Mouse (Mus musculus): ENCODE data around the gene Olfr1263. TPM values are rescaled to one million over a fixed set of nuclear protein-coding genes. Genes with fewer than 3 reads are reported as not detected.

Gene Olfr1263
- not detected for total RNA-seq (2023)

DNA sequence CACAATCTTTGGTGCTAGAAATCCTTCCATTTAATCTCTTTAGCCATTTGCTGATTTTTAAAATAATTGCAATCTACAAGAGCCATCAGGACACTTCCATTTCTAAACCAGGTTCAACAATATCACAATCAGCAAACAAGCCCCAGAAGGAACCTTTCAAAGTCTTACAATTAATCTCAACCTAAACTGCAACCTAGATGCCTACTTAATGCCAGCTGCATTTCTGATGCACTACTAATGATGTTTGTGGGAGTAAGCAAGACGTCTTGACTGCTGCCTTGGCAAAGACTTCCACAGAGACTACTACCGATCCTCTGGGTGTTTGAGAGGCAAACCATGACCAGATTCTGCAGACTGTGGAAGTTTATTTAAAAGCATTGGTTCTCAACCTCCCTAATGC, at the start of gene Olfr1263:
Gene Olfr1263, plus strand, starts transcription at position 301 of the 400 bp plus-strand sequence.

DNA sequence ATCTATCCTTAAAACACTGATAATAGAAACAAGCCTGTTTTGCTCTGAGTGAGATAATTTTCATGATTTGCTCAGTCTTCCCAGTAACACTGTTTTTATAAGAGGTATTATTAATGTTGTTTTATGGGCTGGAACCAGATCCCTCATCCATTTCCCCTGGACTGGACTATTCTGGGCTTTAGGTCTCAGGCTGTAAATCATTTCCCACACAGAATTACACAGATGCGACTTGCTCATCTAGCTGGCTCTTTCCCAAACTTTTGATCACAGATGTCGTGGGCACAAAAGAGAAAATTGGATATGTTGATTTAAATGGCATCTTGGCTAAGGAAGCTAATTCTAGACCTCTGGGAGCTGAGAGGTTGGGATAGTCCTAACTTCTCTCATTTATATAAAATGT, 37.7 kb upstream of the Olfr1263 start, which contains the start of gene Olfr1260:
Gene Olfr1260, plus strand, starts transcription at position 157 of the 400 bp plus-strand sequence.

DNA sequence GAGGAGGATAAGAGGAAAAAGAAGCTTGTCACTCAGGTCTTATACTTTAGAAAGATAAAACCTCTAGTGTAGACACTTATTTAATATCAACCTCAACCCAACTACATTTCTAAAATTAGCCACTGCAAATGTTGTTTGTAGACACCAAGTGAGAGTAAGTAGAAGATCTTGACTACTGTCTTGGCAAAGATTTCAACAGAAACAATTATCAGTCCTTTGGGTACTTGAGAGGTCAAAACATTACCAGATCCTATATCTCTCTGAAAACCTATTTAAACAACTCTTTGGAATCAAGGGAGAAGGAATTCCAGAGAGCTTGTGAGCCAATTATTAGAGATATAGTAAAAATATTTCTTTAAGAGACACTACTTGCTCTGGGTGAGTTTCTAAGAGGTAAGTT, 21.0 kb upstream of the Olfr1263 start, which contains the start of gene Olfr1261:
Gene Olfr1261, plus strand, starts transcription at position 301 of the 400 bp plus-strand sequence.

DNA sequence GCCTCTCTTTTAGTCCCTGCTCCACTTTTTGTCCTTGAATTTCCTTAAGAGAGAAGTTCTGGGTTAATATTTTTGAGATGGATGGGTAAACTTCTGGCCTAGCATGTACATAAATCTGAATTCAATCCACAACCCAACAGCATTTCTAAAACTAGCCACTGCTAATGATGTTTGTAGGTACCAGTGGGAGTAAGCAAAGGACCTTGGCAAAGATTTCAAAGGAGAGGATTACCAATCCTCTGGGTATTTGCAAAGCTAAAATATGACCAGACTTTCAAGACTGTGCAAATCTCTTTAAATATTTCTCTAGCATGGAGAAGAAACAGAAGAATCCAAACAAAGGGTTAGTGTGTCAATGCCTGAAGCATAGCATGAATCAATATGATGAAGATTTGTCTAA, 12.1 kb upstream of the Olfr1263 start, which contains the start of gene Olfr1262:
Gene Olfr1262, plus strand, starts transcription at position 301 of the 400 bp plus-strand sequence.

DNA sequence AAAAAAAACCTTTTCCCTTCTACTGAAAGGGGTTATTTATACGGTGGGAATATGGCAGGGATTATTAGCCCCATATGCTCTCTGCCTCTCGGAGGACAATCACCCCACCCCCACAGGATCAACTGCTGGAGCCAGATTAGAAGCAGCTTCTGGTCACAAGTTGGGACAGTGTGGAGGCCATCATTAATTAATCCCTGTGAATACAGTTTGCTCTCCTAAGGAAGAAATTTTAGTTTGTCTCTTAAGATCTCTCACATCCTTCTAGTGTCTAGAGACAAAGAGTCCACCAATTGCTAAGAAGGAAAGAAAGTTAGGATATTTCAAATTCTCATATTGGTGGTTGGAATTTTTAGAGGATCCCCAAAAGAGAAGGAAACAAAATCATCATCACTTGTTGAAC, 13.5 kb downstream of the Olfr1263 start, which contains the start of gene Olfr1264:
Gene Olfr1264, minus strand, starts transcription at position 101 of the 400 bp plus-strand sequence.

DNA sequence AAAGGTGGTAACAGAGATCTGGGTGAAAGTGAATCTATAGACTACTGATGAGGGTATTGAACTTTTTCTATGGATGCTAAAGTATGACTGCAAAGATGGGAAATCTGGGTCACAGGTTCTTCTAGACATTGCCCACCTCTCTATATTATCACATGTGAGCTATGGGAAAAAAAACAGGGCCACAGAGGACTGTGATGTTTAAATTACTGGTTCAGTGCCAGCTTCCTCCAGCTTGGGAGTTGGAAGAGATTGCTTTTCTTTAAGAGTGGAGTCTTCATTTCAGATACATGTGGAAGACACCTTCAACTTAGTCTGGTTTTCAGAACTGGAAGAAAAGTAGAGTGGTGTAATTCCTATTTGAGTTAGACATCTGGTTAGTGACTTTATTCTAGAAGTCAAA, 23.1 kb downstream of the Olfr1263 start, which contains the start of gene Olfr1265:
Gene Olfr1265, plus strand, starts transcription at position 301 of the 400 bp plus-strand sequence.

DNA sequence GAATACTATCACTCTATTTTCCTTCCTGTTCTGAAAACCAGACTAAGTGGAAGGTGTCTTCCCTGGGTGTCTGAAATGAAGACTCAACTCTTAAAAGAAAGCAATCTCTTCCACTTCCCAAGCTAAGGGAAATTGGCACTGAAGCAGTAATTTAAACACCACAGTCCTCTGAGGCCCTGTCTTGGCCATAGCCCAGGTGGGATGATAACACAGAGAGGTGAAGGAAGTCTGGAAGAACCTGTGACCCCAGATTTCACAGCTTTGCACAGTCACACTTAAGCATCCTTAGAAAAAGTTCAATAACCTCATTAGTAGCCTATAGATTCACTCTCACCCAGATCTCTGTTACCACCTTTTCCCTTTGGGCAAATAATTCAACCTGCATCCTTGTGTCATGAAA, 51.6 kb downstream of the Olfr1263 start, which contains the start of gene Olfr140:
Gene Olfr140, minus strand, starts transcription at position 101 of the 400 bp plus-strand sequence.

Other genes with a start within 250 kb of the Olfr1263 start
- gene Olfr1254, start 218.5 kb upstream of the Olfr1263 start, total RNA-seq (2023), result not detected
- not detected for gene Olfr1255, start 200.1 kb upstream of the Olfr1263 start, total RNA-seq (2023)
- not detected for gene Olfr1256, start 170.6 kb upstream of the Olfr1263 start, total RNA-seq (2023)
- gene Olfr48, start 163.9 kb upstream of the Olfr1263 start, total RNA-seq (2023), result not detected
- not detected for gene Olfr1257, start 133.7 kb upstream of the Olfr1263 start, total RNA-seq (2023)
- gene Olfr1258, start 84.8 kb upstream of the Olfr1263 start, total RNA-seq (2023), result not detected
- not detected for gene Olfr1259, start 63.5 kb upstream of the Olfr1263 start, total RNA-seq (2023)
- gene Olfr1260, start 37.8 kb upstream of the Olfr1263 start, total RNA-seq (2023), result not detected
- gene Olfr1261, start 20.9 kb upstream of the Olfr1263 start, total RNA-seq (2023), result not detected
- gene Olfr1262, start 12.0 kb upstream of the Olfr1263 start, total RNA-seq (2023), result not detected
- gene Olfr1264, start 13.4 kb downstream of the Olfr1263 start, total RNA-seq (2023), result not detected
- not detected for gene Olfr1265, start 23.2 kb downstream of the Olfr1263 start, total RNA-seq (2023)
- gene Olfr140, start 51.5 kb downstream of the Olfr1263 start, total RNA-seq (2023), result not detected
- not detected for gene Olfr1269, start 109.3 kb downstream of the Olfr1263 start, total RNA-seq (2023)
- gene Olfr32, start 130.2 kb downstream of the Olfr1263 start, total RNA-seq (2023), result not detected
- gene Olfr1270, start 141.0 kb downstream of the Olfr1263 start, total RNA-seq (2023), result not detected
- 0.73 TPM for gene Olfr1506, start 212.4 kb downstream of the Olfr1263 start, total RNA-seq (2023)
- gene Olfr142, start 245.5 kb downstream of the Olfr1263 start, total RNA-seq (2023), result not detected